Mouse (Mus musculus) liver, embryonic 11.5 days (tissue): ENCODE results near the gene 4930438A08Rik. TPM values are rescaled to one million over a fixed set of nuclear protein-coding genes. Genes with fewer than 3 reads are reported as not detected.

Experiments
- ATAC-seq: fragments of 200-750 bp; cut with Nextera tagmentation; replicated peaks from 2 replicates; pipeline ENCODE4 v1.8.0; 2017; ENCODE audit warnings: moderate number of reproducible peaks, mild to moderate bottlenecking, moderate TSS enrichment, moderate library complexity; ENCODE audit not compliant: low FRiP score
- DNase-seq: peaks from one replicate; pipeline ENCODE4 v3.0.0-alpha.2; 2017; ENCODE audit warnings: low spot score
- H3K27ac ChIP-seq: fragments of 300-500 bp; sonication (generic); 2 replicates; pipeline ENCODE4 v1.5.1; 2014; ENCODE audit warnings: mild to moderate bottlenecking, low read depth, low read length, control low read depth
- H3K27me3 ChIP-seq: fragments of 300-500 bp; sonication (generic); replicated peaks from 2 replicates; pipeline ENCODE4 v1.6.1; 2014; ENCODE audit warnings: low read length, mixed read lengths; ENCODE audit not compliant: control insufficient read depth, insufficient read depth
- H3K36me3 ChIP-seq: fragments of 300-500 bp; sonication (generic); 2 replicates; pipeline ENCODE4 v1.6.1; 2014; ENCODE audit warnings: mild to moderate bottlenecking, low read length, moderate library complexity, mixed read lengths; ENCODE audit not compliant: control insufficient read depth, insufficient read depth
- H3K4me1 ChIP-seq: fragments of 300-500 bp; sonication (generic); replicated peaks from 2 replicates; pipeline ENCODE4 v1.6.1; 2014; ENCODE audit warnings: low read length, mixed read lengths; ENCODE audit not compliant: control insufficient read depth, insufficient read depth
- H3K4me2 ChIP-seq: fragments of 300-500 bp; sonication (generic); 2 replicates; pipeline ENCODE4 v1.6.1; 2014; ENCODE audit warnings: mild to moderate bottlenecking, control low read depth, moderate library complexity
- H3K4me3 ChIP-seq: fragments of 300-500 bp; sonication (generic); 2 replicates; pipeline ENCODE4 v1.5.1; 2014; ENCODE audit warnings: low read depth, low read length, control low read depth
- H3K9ac ChIP-seq: fragments of 300-500 bp; sonication (generic); 2 replicates; pipeline ENCODE4 v1.6.1; 2014; ENCODE audit warnings: low read depth, low read length, control low read depth
- H3K9me3 ChIP-seq: fragments of 300-500 bp; sonication (generic); 2 replicates; pipeline ENCODE4 v1.6.1; 2016; ENCODE audit warnings: low read length, inconsistent platforms, mixed read lengths; ENCODE audit not compliant: control insufficient read depth
- WGBS: fragments of 180-500 bp; shearing (Covaris S2); extraction: QIAGEN DNeasy Blood & Tissue Kit; methylation state at CpG from one replicate; pipeline ENCODE4 v1.1.7; 2014; 5-methylcytosine and 5-hydroxymethylcytosine counted together
- polyA plus RNA-seq: library from polyadenylated mRNA; unstranded; fragments of >200 nt; fragmentation: Nextera tagmentation; extraction: Ambion mirVana; gene quantifications from 2 replicates; pipeline ENCODE4 v1.2.1, GENCODE M21; 2014

4930438A08Rik gene
- polyA plus RNA-seq, 1 experiment from 2014 or later = 0.30 TPM

DNA sequence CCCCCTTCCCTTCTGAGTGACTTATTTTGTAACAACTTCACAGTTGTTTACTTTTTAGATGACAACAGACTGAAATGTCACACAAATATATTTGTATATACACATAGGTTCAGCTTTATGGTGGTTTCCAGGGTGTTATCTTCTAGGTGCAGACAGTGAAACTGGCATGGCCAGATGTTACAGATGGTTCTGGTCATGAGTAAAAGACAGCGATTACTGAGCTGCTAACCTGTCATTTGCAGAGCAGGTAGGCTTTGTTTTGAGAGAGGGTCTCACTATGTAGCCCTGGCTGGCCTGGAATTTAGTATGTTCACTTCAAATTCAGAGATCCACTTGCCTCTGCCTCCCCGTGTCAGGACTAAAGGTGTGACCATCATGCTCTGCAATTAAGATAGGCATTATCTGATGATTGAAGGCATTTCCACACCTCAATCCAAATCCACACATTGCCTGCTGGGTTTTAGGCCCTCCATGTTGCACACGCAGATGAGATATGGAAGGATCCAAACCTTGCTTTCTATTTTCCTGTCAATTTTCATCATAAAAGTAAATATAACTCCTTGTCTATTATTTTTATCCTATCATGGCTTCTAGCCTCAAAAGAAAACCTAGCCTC is 50.1 kb downstream of the 4930438A08Rik start:
- H3K9me3 ChIP-seq = no peaks in the 10 kb centered on the region
- DNase-seq (no peak), ATAC-seq (no peak)
- H3K27ac ChIP-seq = peak overlapping the region; percentile 41; the same call in 1 of the 2 replicates
- no peak overlapping the region for H3K4me3 ChIP-seq
- peaks cover 33% of the 10 kb centered on the region for H3K4me1 ChIP-seq
- peak overlapping the region; percentile 76; the same call in 1 of the 2 replicates for H3K4me2 ChIP-seq
- no peaks in the 10 kb centered on the region for H3K27me3 ChIP-seq
- H3K36me3 ChIP-seq = peaks cover 14% of the 10 kb centered on the region
- H3K9ac ChIP-seq = no peak overlapping the region
- 66% methylated on average over 3 of the region's 3 CpGs for WGBS

DNA sequence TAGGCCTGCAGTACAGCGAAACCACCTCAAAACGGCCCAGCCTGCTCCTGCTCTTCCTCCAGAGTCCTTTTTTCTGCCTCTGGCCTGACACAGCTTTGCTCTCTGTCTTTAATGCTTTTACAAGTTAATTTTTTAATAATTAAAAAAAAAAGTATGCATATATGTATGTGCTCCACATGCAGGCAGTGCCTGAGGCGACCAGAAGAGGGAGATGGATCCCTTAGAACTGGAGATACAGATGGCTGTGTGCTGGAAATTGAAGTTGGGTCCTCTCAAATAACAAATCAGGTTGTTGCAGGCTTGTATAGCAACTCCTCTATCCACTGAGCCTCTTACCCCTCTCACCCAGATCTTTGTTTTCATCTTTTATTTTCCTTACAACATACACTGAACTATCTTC is 52.2 kb downstream of the 4930438A08Rik start:
- ATAC-seq (no peak), DNase-seq (peak; percentile 23)
- Histone ChIP-seq H3K4me1 (peaks cover 37% of the 10 kb centered on the region), H3K27me3 (no peaks in the 10 kb centered on the region), H3K36me3 (peaks cover 14% of the 10 kb centered on the region), H3K4me2 (no peak overlapping the region), H3K4me3 (no peak overlapping the region), H3K27ac (no peak overlapping the region), H3K9me3 (no peaks in the 10 kb centered on the region), H3K9ac (no peak overlapping the region)
- 92% methylated on average over 3 of the region's 3 CpGs for WGBS

DNA sequence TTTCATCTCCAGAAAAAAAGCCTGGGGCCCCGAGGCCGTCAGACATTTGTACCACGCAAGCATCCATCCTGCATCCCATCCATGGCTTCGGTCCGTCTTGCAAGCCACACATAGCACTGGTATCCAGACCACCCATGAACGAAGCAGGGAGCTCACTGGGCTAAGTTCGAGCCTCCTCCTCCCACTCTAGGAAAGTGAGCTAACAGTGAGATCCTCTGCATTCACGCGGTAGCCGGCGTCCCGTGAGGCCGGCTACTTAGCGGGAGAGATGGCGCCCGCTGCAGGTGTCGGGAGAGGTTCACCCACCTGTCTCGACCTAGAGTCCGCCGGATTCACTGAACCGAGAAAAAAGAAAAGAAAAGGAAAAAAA is 55.3 kb downstream of the 4930438A08Rik start:
- Histone ChIP-seq H3K4me1 (peaks cover 25% of the 10 kb centered on the region), H3K4me2 (peak overlapping the region; percentile 93), H3K27ac (peak overlapping the region; percentile 64), H3K9ac (peak overlapping the region; percentile 81), H3K9me3 (no peaks in the 10 kb centered on the region), H3K4me3 (peak overlapping the region; percentile 76), H3K27me3 (no peaks in the 10 kb centered on the region), H3K36me3 (peaks cover 14% of the 10 kb centered on the region)
- DNase-seq (no peak), ATAC-seq (peak; percentile 26; the same call in 1 of the 2 replicates)
- under 1% methylated on average over 21 of the region's 21 CpGs for WGBS

DNA sequence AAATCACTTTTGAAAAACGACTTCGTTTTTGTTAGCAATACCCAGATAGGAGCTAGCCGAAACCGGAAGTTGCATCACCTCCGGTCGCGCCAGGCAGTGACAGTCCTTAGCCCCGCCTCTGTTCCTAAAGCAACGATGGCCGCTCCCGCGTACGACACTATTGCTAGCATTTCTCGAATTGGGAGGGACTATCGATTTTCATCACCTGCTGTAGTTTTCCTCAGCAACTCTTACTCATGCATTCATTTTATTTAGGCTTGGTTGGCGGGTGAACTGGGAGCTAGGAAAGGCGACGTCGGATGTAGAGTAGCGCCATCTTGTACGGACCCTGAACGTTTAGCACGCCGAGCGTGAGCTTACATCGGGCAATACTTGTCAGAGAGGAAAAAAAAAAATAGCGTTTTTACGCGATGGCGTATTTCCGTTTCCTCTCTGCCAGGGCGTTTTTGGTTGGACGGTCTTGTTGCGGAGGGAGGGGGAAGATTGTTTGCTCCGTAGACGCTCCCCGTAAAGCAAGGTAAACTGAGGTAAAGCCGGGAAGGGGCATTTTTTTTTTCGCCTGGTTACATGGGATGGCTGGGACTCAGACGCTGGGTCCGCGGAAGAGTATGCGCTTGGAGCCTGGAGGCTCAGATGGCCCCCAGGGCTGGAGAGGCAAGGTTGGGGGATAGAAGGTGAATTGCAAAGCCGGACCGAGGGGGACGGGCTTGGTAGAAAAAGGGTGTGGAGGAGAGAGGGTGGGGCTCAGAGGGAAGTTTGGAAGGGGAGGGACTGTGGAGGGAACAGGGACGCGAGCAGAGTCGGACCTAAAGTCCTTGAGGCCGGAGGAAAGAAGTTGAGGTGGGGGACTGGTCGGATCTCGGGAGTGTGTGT is 55.9 kb downstream of the 4930438A08Rik start, which contains the start of the genes Zfp672 and Sh3bp5l:
TSS of gene Zfp672 (minus strand) at position 64 of the 873 bp plus-strand sequence.
TSS of gene Sh3bp5l (plus strand) at position 449 of the 873 bp plus-strand sequence.
- peaks cover 20% of the 10 kb centered on the region for H3K4me1 ChIP-seq
- peak within 1 kb of the TSS; percentile 76 for H3K4me3 ChIP-seq
- H3K4me2 ChIP-seq = peak within 1 kb of the TSS; percentile 93
- WGBS = under 1% methylated on average over 52 of the region's 52 CpGs
- DNase-seq (peak; percentile 88), ATAC-seq (peak; percentile 94)
- H3K27ac ChIP-seq = peak within 1 kb of the TSS; percentile 64
- H3K27me3 ChIP-seq = no peaks in the 10 kb centered on the region
- H3K36me3 ChIP-seq = peaks cover 14% of the 10 kb centered on the region
- no peaks in the 10 kb centered on the region for H3K9me3 ChIP-seq
- H3K9ac ChIP-seq = peak within 1 kb of the TSS; percentile 81

DNA sequence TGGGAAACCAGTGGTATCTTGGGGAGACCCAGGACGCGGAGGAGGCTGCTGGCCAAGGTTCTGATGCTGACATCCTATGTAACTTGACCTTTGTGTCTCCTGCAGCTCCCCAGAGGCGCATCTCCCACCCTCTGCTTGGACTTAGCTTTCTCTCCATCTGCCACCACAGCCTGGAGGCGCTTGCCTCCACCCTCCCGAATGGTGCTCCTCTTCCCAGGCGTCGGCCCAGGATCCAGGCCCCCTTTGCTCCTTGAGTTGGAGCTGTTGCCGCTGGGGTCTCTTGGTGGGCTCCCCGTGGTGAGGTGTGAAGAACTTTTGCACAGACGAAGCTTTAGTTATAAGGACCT is 56.5 kb downstream of the 4930438A08Rik start:
- DNase-seq (no peak), ATAC-seq (peak; percentile 11; the same call in 1 of the 2 replicates)
- H3K4me1 ChIP-seq = peaks cover 20% of the 10 kb centered on the region
- peaks cover 14% of the 10 kb centered on the region for H3K36me3 ChIP-seq
- H3K4me2 ChIP-seq = peak overlapping the region; percentile 93
- WGBS = 9% methylated on average over 10 of the region's 10 CpGs
- H3K27me3 ChIP-seq = no peaks in the 10 kb centered on the region
- peak overlapping the region; percentile 64 for H3K27ac ChIP-seq
- H3K9ac ChIP-seq = peak overlapping the region; percentile 81
- peak overlapping the region; percentile 76 for H3K4me3 ChIP-seq
- H3K9me3 ChIP-seq = no peaks in the 10 kb centered on the region

DNA sequence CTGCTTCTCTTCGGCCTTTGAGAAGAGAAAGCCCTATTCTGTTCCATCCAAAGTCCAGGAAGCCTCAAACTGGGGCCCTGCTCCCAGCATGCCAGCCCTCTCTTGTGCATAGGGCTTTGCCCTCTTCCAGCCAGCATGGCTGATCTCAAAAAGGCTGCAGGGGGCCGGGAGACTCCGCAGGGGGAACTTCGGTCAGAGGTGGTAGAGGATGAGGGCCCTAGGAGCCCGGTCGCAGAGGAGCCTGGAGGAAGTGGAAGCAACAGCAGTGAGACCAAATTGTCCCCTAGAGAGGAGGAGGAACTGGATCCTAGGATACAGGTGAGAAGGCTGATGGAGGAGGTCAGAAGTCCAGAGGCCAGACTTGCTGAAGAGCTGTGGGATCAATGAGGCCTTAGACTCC is 56.9 kb downstream of the 4930438A08Rik start:
- H3K4me3 ChIP-seq = peak overlapping the region; percentile 76
- H3K9me3 ChIP-seq = no peaks in the 10 kb centered on the region
- peak overlapping the region; percentile 93 for H3K4me2 ChIP-seq
- 80% methylated on average over 6 of the region's 6 CpGs for WGBS
- ATAC-seq = no peak
- no peak overlapping the region for H3K27ac ChIP-seq
- no peak for DNase-seq
- peak overlapping the region; percentile 81 for H3K9ac ChIP-seq
- H3K4me1 ChIP-seq = peaks cover 20% of the 10 kb centered on the region
- peaks cover 13% of the 10 kb centered on the region for H3K36me3 ChIP-seq
- H3K27me3 ChIP-seq = no peaks in the 10 kb centered on the region

DNA sequence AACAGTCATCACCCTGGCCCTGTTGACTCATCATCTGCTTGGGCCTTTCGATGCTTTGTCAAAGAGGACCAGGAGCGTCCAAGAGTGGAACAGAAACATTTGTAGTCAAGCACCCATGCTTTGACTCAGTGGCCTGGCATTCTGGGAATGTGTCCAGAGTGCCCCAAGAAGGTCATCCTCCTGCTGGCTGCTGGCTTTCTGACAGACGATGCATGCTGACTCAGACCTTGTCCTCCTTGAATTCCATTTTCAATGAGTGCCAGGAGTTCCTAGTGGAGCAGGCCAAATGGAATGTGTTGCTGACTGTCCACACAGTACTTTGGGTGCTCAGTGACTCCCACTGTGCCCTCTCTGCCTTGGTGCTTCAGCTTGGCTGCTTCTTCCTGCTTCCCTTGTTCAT is 60.1 kb downstream of the 4930438A08Rik start:
- no peaks in the 10 kb centered on the region for H3K27me3 ChIP-seq
- no peak overlapping the region for H3K4me3 ChIP-seq
- 86% methylated on average over 3 of the region's 3 CpGs for WGBS
- ATAC-seq (no peak), DNase-seq (no peak)
- H3K36me3 ChIP-seq = peaks cover 11% of the 10 kb centered on the region
- peaks cover 11% of the 10 kb centered on the region for H3K4me1 ChIP-seq
- H3K9me3 ChIP-seq = no peaks in the 10 kb centered on the region
- no peak overlapping the region for H3K9ac ChIP-seq
- no peak overlapping the region for H3K27ac ChIP-seq
- H3K4me2 ChIP-seq = no peak overlapping the region
